Mouse (Mus musculus): Measurements from ENCODE around the gene Scn7a. TPM values are rescaled to one million over a fixed set of nuclear protein-coding genes. Genes with fewer than 3 reads are reported as not detected.
A peak's percentile ranks its signal among the peaks of the same experiment; 100 is the strongest.

Gene Scn7a
- 0.05 and 0.06 TPM in 2 replicates for polyA plus RNA-seq (2015; fragmentation: Nextera tagmentation; extraction: Ambion mirVana)

- DNase-seq (no peak), ATAC-seq (no peak)
- Histone ChIP-seq H3K4me2 (ENCODE audit: low read depth, low read length) (no peak within 1 kb of the TSS), H3K9me3 (ENCODE audit: low read length) (no peaks in the 10 kb centered on the region), H3K36me3 (replicated peaks; ENCODE audit: insufficient read depth, low read length) (no peaks in the 10 kb centered on the region), H3K27ac (ENCODE audit: low read depth) (no peak within 1 kb of the TSS), H3K9ac (replicated peaks) (no peak within 1 kb of the TSS), H3K4me1 (ENCODE audit: insufficient read depth) (no peaks in the 10 kb centered on the region), H3K4me3 (ENCODE audit: low read depth, low read length) (no peak within 1 kb of the TSS), H3K27me3 (ENCODE audit: insufficient read depth, low read length) (no peaks in the 10 kb centered on the region)
- TF ChIP-seq CTCF (IDR thresholded peaks at IDR 0.05; ENCODE audit: low read depth) (no peak), EP300 (IDR thresholded peaks at IDR 0.05; ENCODE audit: low read depth) (no peak)
- 22% methylated on average over 6 of the region's 6 CpGs for WGBS (ENCODE audit: insufficient replicate concordance)
Measured at GRCm38 (mm10) chr2:66784765-66785164, at the start of gene Scn7a. Gene Scn7a, minus strand, starts transcription at chr2:66784914.

- ATAC-seq = no peak
Measured at GRCm38 (mm10) chr2:66827729-66828128, 43.0 kb upstream of the Scn7a start.

GRCm38 (mm10) chr2:66819862-66820559, 35.3 kb upstream of the Scn7a start:
- no peak for ATAC-seq
- Histone ChIP-seq H3K9me3 (ENCODE audit: low read length) (no peaks in the 10 kb centered on the region), H3K4me1 (ENCODE audit: insufficient read depth) (no peaks in the 10 kb centered on the region), H3K36me3 (replicated peaks; ENCODE audit: insufficient read depth, low read length) (no peaks in the 10 kb centered on the region), H3K4me2 (ENCODE audit: low read depth, low read length) (no peak overlapping the region), H3K9ac (replicated peaks) (no peak overlapping the region), H3K4me3 (ENCODE audit: low read depth, low read length) (no peak overlapping the region), H3K27ac (ENCODE audit: low read depth) (no peak overlapping the region), H3K27me3 (ENCODE audit: insufficient read depth, low read length) (no peaks in the 10 kb centered on the region)
- TF ChIP-seq EP300 (IDR thresholded peaks at IDR 0.05; ENCODE audit: low read depth) = no peak
- peak; percentile 46 for TF ChIP-seq CTCF (IDR thresholded peaks at IDR 0.05; ENCODE audit: low read depth)
- no peak for DNase-seq
- WGBS (ENCODE audit: insufficient replicate concordance) = 32% methylated on average over 7 of the region's 7 CpGs

More at GRCm38 (mm10) chr2:66827729-66828128, 43.0 kb upstream of the Scn7a start:
- no peak overlapping the region for H3K4me3 ChIP-seq (ENCODE audit: low read depth, low read length)
- no peaks in the 10 kb centered on the region for H3K36me3 ChIP-seq (replicated peaks; ENCODE audit: insufficient read depth, low read length)
- H3K4me1 ChIP-seq (ENCODE audit: insufficient read depth) = no peaks in the 10 kb centered on the region
- no peak overlapping the region for H3K9ac ChIP-seq (replicated peaks)
- TF ChIP-seq CTCF (IDR thresholded peaks at IDR 0.05; ENCODE audit: low read depth) (no peak), EP300 (IDR thresholded peaks at IDR 0.05; ENCODE audit: low read depth) (no peak)
- no peak overlapping the region for H3K4me2 ChIP-seq (ENCODE audit: low read depth, low read length)
- no peaks in the 10 kb centered on the region for H3K9me3 ChIP-seq (ENCODE audit: low read length)
- H3K27ac ChIP-seq (ENCODE audit: low read depth) = no peak overlapping the region
- no peaks in the 10 kb centered on the region for H3K27me3 ChIP-seq (ENCODE audit: insufficient read depth, low read length)
- WGBS (ENCODE audit: insufficient replicate concordance) = 45% methylated on average over 1 of the region's 1 CpGs
- DNase-seq = no peak

- Histone ChIP-seq H3K27me3 (ENCODE audit: insufficient read depth, low read length) (no peaks in the 10 kb centered on the region), H3K27ac (ENCODE audit: low read depth) (no peak overlapping the region), H3K4me2 (ENCODE audit: low read depth, low read length) (no peak overlapping the region), H3K4me1 (ENCODE audit: insufficient read depth) (no peaks in the 10 kb centered on the region), H3K9me3 (ENCODE audit: low read length) (no peaks in the 10 kb centered on the region), H3K36me3 (replicated peaks; ENCODE audit: insufficient read depth, low read length) (no peaks in the 10 kb centered on the region), H3K9ac (replicated peaks) (no peak overlapping the region), H3K4me3 (ENCODE audit: low read depth, low read length) (no peak overlapping the region)
- TF ChIP-seq EP300 (IDR thresholded peaks at IDR 0.05; ENCODE audit: low read depth) (no peak), CTCF (IDR thresholded peaks at IDR 0.05; ENCODE audit: low read depth) (peak; percentile 50)
- 44% methylated on average over 4 of the region's 4 CpGs for WGBS (ENCODE audit: insufficient replicate concordance)
- ATAC-seq (no peak), DNase-seq (no peak)
Measured at GRCm38 (mm10) chr2:66799676-66800249, 15.0 kb upstream of the Scn7a start.

GRCm38 (mm10) chr2:66797493-66797892, 12.8 kb upstream of the Scn7a start:
- ATAC-seq (no peak), DNase-seq (no peak)
- Histone ChIP-seq H3K9me3 (ENCODE audit: low read length) (no peaks in the 10 kb centered on the region), H3K27me3 (ENCODE audit: insufficient read depth, low read length) (no peaks in the 10 kb centered on the region), H3K4me1 (ENCODE audit: insufficient read depth) (no peaks in the 10 kb centered on the region), H3K36me3 (replicated peaks; ENCODE audit: insufficient read depth, low read length) (no peaks in the 10 kb centered on the region), H3K4me2 (ENCODE audit: low read depth, low read length) (no peak overlapping the region), H3K27ac (ENCODE audit: low read depth) (no peak overlapping the region), H3K4me3 (ENCODE audit: low read depth, low read length) (no peak overlapping the region), H3K9ac (replicated peaks) (no peak overlapping the region)
- WGBS (ENCODE audit: insufficient replicate concordance) = 63% methylated on average over 1 of the region's 1 CpGs
- TF ChIP-seq EP300 (IDR thresholded peaks at IDR 0.05; ENCODE audit: low read depth) = no peak
- TF ChIP-seq CTCF (IDR thresholded peaks at IDR 0.05; ENCODE audit: low read depth) = no peak

GRCm38 (mm10) chr2:66791629-66792028, 6.9 kb upstream of the Scn7a start:
- 63% methylated on average over 1 of the region's 1 CpGs for WGBS (ENCODE audit: insufficient replicate concordance)
- no peak overlapping the region for H3K4me2 ChIP-seq (ENCODE audit: low read depth, low read length)
- no peaks in the 10 kb centered on the region for H3K4me1 ChIP-seq (ENCODE audit: insufficient read depth)
- no peak overlapping the region for H3K9ac ChIP-seq (replicated peaks)
- DNase-seq (no peak), ATAC-seq (no peak)
- H3K27ac ChIP-seq (ENCODE audit: low read depth) = no peak overlapping the region
- no peak overlapping the region for H3K4me3 ChIP-seq (ENCODE audit: low read depth, low read length)
- H3K36me3 ChIP-seq (replicated peaks; ENCODE audit: insufficient read depth, low read length) = no peaks in the 10 kb centered on the region
- H3K9me3 ChIP-seq (ENCODE audit: low read length) = no peaks in the 10 kb centered on the region
- no peak for TF ChIP-seq EP300 (IDR thresholded peaks at IDR 0.05; ENCODE audit: low read depth)
- no peak for TF ChIP-seq CTCF (IDR thresholded peaks at IDR 0.05; ENCODE audit: low read depth)
- no peaks in the 10 kb centered on the region for H3K27me3 ChIP-seq (ENCODE audit: insufficient read depth, low read length)
